Mouse (Mus musculus) heart, embryonic 13.5 days (tissue): Measurements from ENCODE around the gene Ski. TPM values are rescaled to one million over a fixed set of nuclear protein-coding genes. Genes with fewer than 3 reads are reported as not detected.
"Not testable (repeated sequence)": the region's sequence is repeated elsewhere in the genome, so short reads cannot be mapped to it uniquely, and the experiment has no call there.

Experiments
- ATAC-seq: fragments of 200-750 bp; cut with Nextera tagmentation; 2 replicates; pipeline ENCODE4 v1.8.0; 2017; ENCODE audit warnings: moderate TSS enrichment; ENCODE audit not compliant: insufficient number of reproducible peaks, low FRiP score, low TSS enrichment; ENCODE audit errors: extremely low read depth
- H3K27ac ChIP-seq: fragments of 300-500 bp; sonication (generic); replicated peaks from 2 replicates; pipeline ENCODE4 v1.5.1; 2015; ENCODE audit warnings: moderate library complexity, mild to moderate bottlenecking, inconsistent platforms
- H3K27me3 ChIP-seq: fragments of 300-500 bp; sonication (generic); replicated peaks from 2 replicates; pipeline ENCODE4 v1.6.1; 2015; ENCODE audit warnings: mild to moderate bottlenecking, inconsistent platforms
- H3K36me3 ChIP-seq: fragments of 300-500 bp; sonication (generic); 2 replicates; pipeline ENCODE4 v1.6.1; 2015; ENCODE audit warnings: mild to moderate bottlenecking, inconsistent platforms
- H3K4me1 ChIP-seq: fragments of 300-500 bp; sonication (generic); 2 replicates; pipeline ENCODE4 v1.6.1; 2015; ENCODE audit warnings: inconsistent platforms
- H3K4me2 ChIP-seq: fragments of 300-500 bp; sonication (generic); 2 replicates; pipeline ENCODE4 v1.6.1; 2015; ENCODE audit warnings: inconsistent platforms, mild to moderate bottlenecking, moderate library complexity
- H3K4me3 ChIP-seq: fragments of 300-500 bp; sonication (generic); 2 replicates; pipeline ENCODE4 v1.5.1; 2015; ENCODE audit warnings: moderate library complexity, mild to moderate bottlenecking, inconsistent platforms
- H3K9ac ChIP-seq: fragments of 300-500 bp; sonication (generic); 2 replicates; pipeline ENCODE4 v1.6.1; 2015; ENCODE audit warnings: inconsistent platforms, mild to moderate bottlenecking, moderate library complexity
- H3K9me3 ChIP-seq: fragments of 300-500 bp; sonication (generic); 2 replicates; pipeline ENCODE4 v1.6.1; 2016; ENCODE audit warnings: inconsistent platforms
- WGBS: fragments of 180-500 bp; shearing (Covaris S2); methylation state at CpG from one replicate; pipeline ENCODE4 v1.1.7; 2015; ENCODE audit warnings: mixed read lengths; 5-methylcytosine and 5-hydroxymethylcytosine counted together
- polyA plus RNA-seq: library from polyadenylated mRNA; unstranded; fragments of >200 nt; fragmentation: Nextera tagmentation; extraction: Ambion mirVana; gene quantifications from 2 replicates; pipeline ENCODE4 v1.2.1, GENCODE M21; 2015

The Ski gene
- polyA plus RNA-seq, 1 experiment from 2014 or later: 10.2 TPM

DNA sequence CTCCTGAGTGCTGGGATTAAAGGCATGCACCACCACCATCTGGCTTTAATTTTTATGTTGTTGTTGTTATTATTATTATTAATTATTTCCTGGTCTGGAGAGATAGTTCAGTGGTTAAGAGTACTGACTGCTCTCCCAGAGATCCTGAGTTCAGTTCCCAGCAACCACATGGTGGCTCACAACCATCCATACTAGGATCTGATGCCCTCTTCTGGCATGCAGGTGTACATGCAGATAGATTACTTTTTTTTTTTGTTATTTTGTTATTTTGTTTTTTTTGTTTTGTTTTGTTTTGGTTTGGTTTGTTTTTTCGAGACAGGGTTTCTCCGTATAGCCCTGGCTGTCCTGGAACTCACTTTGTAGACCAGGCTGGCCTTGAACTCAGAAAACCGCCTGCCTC, 25.7 kb upstream of the Ski start:
- WGBS: 86% methylated on average over 3 of the region's 3 CpGs
- not testable (repeated sequence) for ATAC-seq, H3K27ac ChIP-seq, H3K36me3 ChIP-seq, H3K9ac ChIP-seq, H3K4me2 ChIP-seq, H3K9me3 ChIP-seq, H3K4me3 ChIP-seq, H3K27me3 ChIP-seq
- H3K4me1 ChIP-seq: peaks cover 36% of the 10 kb centered on the region

DNA sequence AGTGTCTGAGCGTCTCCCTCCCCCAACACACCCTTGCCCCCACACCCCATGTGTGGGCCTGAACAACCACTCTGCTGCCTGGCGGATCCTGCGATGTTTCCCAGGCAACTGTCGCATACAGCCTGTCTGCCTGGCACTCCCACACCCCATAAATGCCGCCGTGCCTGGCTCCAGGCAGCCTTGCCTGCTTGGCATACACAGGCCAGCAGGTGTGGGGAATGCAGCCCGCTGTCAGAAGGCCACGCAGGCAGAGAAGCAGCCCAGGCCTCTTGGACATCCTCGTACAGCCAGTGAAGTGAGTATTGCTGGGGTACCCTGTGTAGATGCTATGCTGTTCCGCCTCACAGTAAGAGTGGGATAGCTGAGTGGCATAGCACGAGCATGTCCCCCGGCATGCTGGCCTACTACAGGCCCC, 24.3 kb upstream of the Ski start:
- whole genome bisulfite sequencing: 65% methylated on average over 12 of the region's 12 CpGs
- Histone ChIP-seq H3K27ac (0 out of 2 replicates have a peak overlapping the region, but pooled peaks have one; percentile 15), H3K9ac (peak overlapping the region; percentile 25; the same call in 1 of the 2 replicates), H3K4me2 (no peak overlapping the region), H3K27me3 (no peaks in the 10 kb centered on the region), H3K4me3 (no peak overlapping the region), H3K36me3 (no peaks in the 10 kb centered on the region), H3K9me3 (peaks cover 3% of the 10 kb centered on the region; the same call in 1 of the 2 replicates), H3K4me1 (peaks cover 34% of the 10 kb centered on the region)
- ATAC-seq: no peak

DNA sequence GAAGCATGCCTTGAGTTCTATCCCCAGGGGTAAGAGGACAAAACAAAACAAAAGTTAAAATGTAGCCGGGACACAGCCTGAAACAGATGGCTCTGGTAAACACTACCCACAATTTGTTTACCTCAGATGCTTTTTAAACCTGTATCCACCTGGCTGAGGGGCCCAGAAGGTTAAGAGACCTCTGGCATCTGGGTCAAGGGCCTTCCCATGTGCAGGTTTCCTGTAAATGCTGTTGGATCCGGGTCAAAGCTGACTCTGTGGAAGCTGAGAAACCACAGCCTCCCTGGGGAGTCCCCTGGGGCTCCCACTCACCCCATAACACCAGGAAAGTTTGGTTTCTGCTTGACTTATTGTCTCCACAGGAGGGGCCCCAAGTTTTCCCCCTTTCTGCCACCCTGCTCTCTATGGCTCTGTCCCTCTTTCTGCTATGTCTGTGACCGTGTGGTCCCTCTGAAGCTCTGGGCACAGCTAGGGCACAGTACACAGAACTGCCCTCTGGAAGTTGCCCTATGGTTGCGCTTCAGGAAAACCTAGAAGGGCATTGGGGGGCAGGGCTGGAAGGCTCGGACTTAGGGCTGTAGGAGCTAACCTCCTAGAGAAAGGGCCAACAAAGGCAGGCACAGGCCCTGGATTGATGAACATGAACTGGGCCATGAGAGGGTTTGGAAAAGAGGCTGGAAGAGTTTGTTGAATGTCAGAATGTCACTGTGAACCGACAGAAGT, 23.5 kb upstream of the Ski start:
- Histone ChIP-seq H3K36me3 (no peaks in the 10 kb centered on the region), H3K27me3 (no peaks in the 10 kb centered on the region), H3K4me3 (no peak overlapping the region), H3K4me1 (peaks cover 31% of the 10 kb centered on the region), H3K4me2 (no peak overlapping the region), H3K9ac (peak overlapping the region; percentile 29; the same call in 1 of the 2 replicates), H3K27ac (no peak overlapping the region), H3K9me3 (peaks cover 3% of the 10 kb centered on the region; the same call in 1 of the 2 replicates)
- ATAC-seq: no peak
- 59% methylated on average over 6 of the region's 6 CpGs for WGBS

DNA sequence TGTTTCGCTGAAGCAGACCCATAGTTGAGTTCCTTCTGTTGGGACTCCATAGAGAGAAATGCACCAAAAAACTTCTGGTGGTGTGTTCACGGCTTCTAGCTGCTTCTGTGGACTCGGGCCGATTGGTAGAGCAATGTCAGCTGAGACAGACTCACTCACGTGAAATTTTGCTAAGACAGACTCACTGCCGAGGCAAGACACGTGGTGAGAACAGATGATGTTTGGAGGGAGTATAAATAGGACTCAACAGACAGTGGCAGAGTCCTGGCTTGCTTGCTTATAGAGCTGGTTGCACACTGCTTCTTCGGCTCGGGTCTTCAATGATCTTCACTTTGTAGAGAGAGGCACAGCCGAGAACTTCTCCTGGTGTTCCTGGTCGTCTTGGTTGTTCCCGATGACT, 20.8 kb upstream of the Ski start:
- no peaks in the 10 kb centered on the region for H3K36me3 ChIP-seq
- no peak overlapping the region for H3K4me2 ChIP-seq
- H3K27ac ChIP-seq: no peak overlapping the region
- peaks cover 25% of the 10 kb centered on the region for H3K4me1 ChIP-seq
- H3K27me3 ChIP-seq: no peaks in the 10 kb centered on the region
- H3K9me3 ChIP-seq: peaks cover 3% of the 10 kb centered on the region; the same call in 1 of the 2 replicates
- ATAC-seq: no peak
- H3K4me3 ChIP-seq: no peak overlapping the region
- 78% methylated on average over 12 of the region's 12 CpGs for WGBS
- no peak overlapping the region for H3K9ac ChIP-seq

DNA sequence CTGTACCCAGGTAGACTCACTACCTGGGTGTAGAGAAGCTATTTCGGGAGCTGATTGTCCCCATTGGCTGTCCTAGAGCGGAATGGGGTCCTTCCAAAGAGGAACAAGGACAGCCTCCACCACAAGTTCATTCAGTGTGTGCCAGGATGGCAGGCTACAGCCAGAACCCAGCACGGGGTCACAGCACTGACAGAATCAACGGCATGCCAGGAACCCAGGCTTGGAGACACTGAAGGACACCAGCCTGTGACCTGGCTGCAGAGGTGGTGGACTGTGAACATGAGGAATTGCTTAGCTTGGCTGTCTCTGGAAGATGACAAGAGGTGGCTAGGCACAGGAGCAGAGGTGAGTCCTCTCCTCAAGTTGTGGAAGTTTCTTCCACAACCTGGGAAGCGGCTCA, 19.9 kb upstream of the Ski start:
- H3K36me3 ChIP-seq: no peaks in the 10 kb centered on the region
- ATAC-seq: no peak
- no peak overlapping the region for H3K27ac ChIP-seq
- H3K9me3 ChIP-seq: no peaks in the 10 kb centered on the region
- H3K4me2 ChIP-seq: no peak overlapping the region
- 89% methylated on average over 5 of the region's 5 CpGs for WGBS
- H3K4me1 ChIP-seq: peaks cover 34% of the 10 kb centered on the region
- no peak overlapping the region for H3K9ac ChIP-seq
- H3K4me3 ChIP-seq: no peak overlapping the region
- no peaks in the 10 kb centered on the region for H3K27me3 ChIP-seq

DNA sequence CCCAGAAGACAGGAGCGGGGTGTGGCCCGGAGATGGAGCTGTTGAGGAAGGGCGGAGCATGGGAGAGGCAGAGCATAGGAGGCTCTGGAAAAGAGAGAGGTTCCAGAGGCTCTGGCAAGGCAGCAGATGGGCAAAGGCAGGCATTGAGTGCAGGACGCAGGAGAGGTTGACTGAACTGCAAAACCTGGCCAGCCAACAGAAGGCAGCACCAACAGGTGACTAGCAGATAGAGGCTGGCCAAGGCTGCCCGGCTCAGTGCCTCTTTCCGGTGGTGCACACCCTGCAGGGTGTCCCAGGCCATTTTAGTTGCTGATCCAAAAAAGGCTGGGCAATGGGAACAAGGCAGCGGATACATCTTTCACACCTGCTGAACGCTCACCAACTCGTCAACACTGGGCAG, 19.4 kb upstream of the Ski start:
- Histone ChIP-seq H3K9me3 (no peaks in the 10 kb centered on the region), H3K9ac (0 out of 2 replicates have a peak overlapping the region, but pooled peaks have one; percentile 16), H3K4me2 (no peak overlapping the region), H3K36me3 (no peaks in the 10 kb centered on the region), H3K27me3 (no peaks in the 10 kb centered on the region), H3K4me1 (peaks cover 35% of the 10 kb centered on the region), H3K4me3 (no peak overlapping the region), H3K27ac (no peak overlapping the region)
- no peak for ATAC-seq
- 58% methylated on average over 9 of the region's 9 CpGs for WGBS

DNA sequence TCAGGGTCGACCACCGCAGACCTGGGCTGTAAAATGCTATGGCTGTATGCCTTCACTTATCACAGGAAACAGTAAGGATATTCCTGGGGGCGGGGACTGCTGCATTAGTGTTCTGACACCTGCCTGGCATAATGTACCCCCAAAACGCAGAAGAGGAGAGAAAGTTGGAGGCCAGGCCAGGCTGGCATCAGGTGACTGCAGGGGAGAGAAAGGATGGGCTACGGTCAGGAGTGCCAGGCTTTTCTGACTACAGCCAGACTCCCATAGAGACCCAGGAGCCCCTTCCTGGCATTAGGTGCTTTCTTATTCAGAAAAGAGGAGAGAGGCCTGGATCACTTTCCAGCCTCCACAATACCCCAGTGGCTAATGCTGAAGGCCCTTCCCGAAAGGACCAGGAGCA, 17.1 kb upstream of the Ski start:
- Histone ChIP-seq H3K4me1 (peaks cover 53% of the 10 kb centered on the region), H3K27ac (no peak overlapping the region)
- ATAC-seq: no peak

DNA sequence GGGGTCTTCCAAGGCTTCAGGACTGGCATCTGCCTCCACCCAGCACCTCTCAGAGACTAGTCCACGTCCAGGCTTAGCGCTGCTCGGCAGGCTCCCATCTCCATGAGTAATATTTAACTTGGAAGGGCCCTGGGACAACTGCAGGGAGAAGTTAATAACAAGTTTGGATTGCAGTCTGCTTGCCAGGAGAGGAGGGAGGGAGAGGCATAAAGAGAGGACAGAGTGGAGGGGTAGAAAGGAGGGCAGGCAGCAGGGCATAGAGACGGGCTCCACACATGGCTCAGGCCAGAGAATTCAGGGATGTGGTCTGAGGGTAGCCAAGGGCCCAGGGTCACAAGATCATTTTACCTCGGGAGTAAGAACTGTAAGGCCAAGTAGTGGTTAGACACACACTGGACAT, 15.9 kb upstream of the Ski start:
- Histone ChIP-seq H3K36me3 (no peaks in the 10 kb centered on the region), H3K27me3 (no peaks in the 10 kb centered on the region), H3K4me3 (no peak overlapping the region), H3K4me1 (peaks cover 65% of the 10 kb centered on the region), H3K9me3 (no peaks in the 10 kb centered on the region), H3K9ac (no peak overlapping the region), H3K4me2 (no peak overlapping the region), H3K27ac (peak overlapping the region; percentile 43; the same call in 1 of the 2 replicates)
- WGBS: 79% methylated on average over 5 of the region's 5 CpGs
- ATAC-seq: no peak

More for the DNA sequence above, 17.1 kb upstream of the Ski start:
- Histone ChIP-seq H3K4me2 (no peak overlapping the region), H3K4me3 (no peak overlapping the region), H3K27me3 (no peaks in the 10 kb centered on the region), H3K9me3 (no peaks in the 10 kb centered on the region), H3K9ac (peak overlapping the region; percentile 28; the same call in 1 of the 2 replicates), H3K36me3 (no peaks in the 10 kb centered on the region)
- WGBS: 51% methylated on average over 6 of the region's 6 CpGs

DNA sequence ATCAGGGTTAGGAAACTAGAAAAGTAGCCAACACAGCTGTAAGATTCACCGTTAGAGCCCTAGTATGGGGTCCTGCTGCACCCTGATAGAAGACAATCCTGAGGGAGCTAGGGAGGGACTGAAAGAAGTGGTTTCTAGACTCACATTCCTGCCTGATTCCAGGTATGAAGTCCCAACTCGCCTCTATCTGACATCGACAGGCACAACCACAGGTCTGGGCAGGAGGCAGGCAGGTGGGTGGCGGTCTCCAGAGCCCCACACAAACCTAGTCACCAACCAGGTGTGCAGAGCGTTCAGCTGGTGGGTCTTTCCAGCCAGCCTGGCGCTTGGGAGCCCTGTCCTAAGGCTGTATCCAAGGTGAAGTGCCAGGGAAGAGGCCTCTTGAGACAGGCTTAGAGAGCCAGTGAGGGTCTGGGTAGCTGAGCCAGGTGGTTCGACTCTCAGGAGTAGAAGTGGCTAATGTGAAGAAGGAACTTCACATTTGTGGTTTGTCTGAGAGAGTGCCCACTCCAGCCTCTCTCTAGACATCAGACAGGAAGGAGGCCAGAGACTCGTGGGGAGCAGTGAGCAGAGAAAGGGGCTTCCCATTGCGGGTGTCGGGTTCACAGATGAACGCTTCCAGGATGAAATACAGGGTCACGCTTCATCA, 14.5 kb upstream of the Ski start:
- peak overlapping the region; percentile 100 for H3K27ac ChIP-seq
- peaks cover 70% of the 10 kb centered on the region for H3K4me1 ChIP-seq
- H3K9ac ChIP-seq: peak overlapping the region; percentile 79
- ATAC-seq: no peak
- H3K36me3 ChIP-seq: no peaks in the 10 kb centered on the region
- no peak overlapping the region for H3K4me2 ChIP-seq
- H3K9me3 ChIP-seq: no peaks in the 10 kb centered on the region
- WGBS: 79% methylated on average over 12 of the region's 12 CpGs
- H3K4me3 ChIP-seq: no peak overlapping the region
- H3K27me3 ChIP-seq: no peaks in the 10 kb centered on the region

DNA sequence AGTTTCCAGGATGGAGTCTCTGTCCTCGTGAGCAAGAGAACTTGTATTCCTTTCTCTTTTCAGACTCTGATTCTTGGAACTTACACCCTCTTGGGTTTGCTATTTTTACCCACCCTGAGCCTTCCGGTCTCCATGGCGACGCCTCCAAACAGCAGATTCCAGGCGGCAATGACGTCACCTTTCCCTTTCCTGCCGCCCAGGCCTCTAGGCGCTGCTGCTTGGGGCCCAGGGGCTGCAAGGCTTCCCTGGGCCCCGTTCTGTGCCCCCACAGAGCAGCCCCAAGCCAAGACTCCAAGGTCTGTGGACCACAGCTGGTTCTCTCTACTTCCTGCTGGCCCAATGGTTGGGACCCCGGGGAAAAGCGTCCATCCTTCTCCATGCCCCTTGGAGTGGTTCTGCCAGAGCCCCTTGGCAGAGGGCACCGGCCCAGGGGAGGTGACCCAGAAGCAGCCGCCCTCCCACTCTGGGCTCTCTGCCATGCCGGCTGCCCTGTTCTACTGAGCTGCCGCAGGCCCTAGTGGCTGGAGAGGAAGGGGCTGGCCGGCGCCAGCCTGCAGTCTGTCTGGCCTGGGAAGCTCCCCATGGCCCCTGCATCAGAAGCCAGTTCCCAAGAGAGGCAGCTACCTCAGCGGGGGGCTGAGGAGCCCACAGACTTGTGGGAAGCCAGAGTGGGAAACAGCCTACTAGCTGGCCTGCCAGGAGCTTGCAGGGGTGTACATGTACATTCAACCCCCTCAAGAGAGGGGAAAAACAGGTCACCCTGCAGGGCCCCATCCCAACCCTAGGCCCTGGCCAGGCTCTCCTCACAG, 13.1 kb upstream of the Ski start:
- Histone ChIP-seq H3K27me3 (no peaks in the 10 kb centered on the region), H3K4me1 (peaks cover 71% of the 10 kb centered on the region), H3K36me3 (no peaks in the 10 kb centered on the region), H3K4me2 (peak overlapping the region; percentile 67), H3K9me3 (no peaks in the 10 kb centered on the region), H3K4me3 (peak overlapping the region; percentile 35), H3K27ac (peak overlapping the region; percentile 100), H3K9ac (peak overlapping the region; percentile 79)
- 5% methylated on average over 18 of the region's 18 CpGs for WGBS
- peak; percentile 79 for ATAC-seq
